ENCODE assay signal across 28 mouse cellular contexts in genomic region chr11:58132026-58132425, GRCm38 (mm10). TPM values are rescaled to one million over a fixed set of nuclear protein-coding genes. Genes with fewer than 3 reads are reported as not detected.
"Had no signal": no experiment of that assay in that cellular context is flagged by ENCODE, and none has a peak within 500 bp of the region (broad histone marks: within the 10 kb centered on the region; RNA-seq: fewer than 3 reads in every experiment).

No protein-coding gene starts in this region.

- H3K4me1 ChIP-seq: lung, embryonic 15.5 days; midbrain, embryonic 10.5 days; midbrain, embryonic 12.5 days; neural tube, embryonic 12.5 days had no signal

- H3K4me3 ChIP-seq: liver, embryonic 13.5 days; liver, embryonic 15.5 days; lung, embryonic 15.5 days; midbrain, embryonic 10.5 days; midbrain, embryonic 12.5 days; neural tube, embryonic 12.5 days had no signal

- H3K27me3 ChIP-seq: liver, embryonic 13.5 days; liver, embryonic 15.5 days; lung, embryonic 15.5 days; midbrain, embryonic 12.5 days; neural tube, embryonic 12.5 days had no signal

- H3K9ac ChIP-seq: liver, embryonic 13.5 days; liver, embryonic 15.5 days; liver, postnatal 0 days; lung, embryonic 15.5 days; midbrain, embryonic 12.5 days; neural tube, embryonic 12.5 days had no signal

- H3K27ac ChIP-seq: liver, embryonic 13.5 days; liver, embryonic 15.5 days; lung, embryonic 15.5 days; macrophage; midbrain, embryonic 10.5 days; midbrain, embryonic 12.5 days; neural tube, embryonic 12.5 days had no signal

- ATAC-seq: liver, postnatal 0 days; lung, postnatal 0 days; midbrain, embryonic 16.5 days had no signal

- H3K4me2 ChIP-seq: liver, embryonic 13.5 days; liver, embryonic 15.5 days; lung, embryonic 15.5 days; midbrain, embryonic 12.5 days; neural tube, embryonic 12.5 days had no signal

- DNase-seq: liver, embryonic 13.5 days; liver, postnatal 0 days; lung, adult 2 months; lung, postnatal 14 days; lung, postnatal 36 days; midbrain, embryonic 14.5 days; retina, postnatal 1 day; right cerebral cortex, adult 18-20 months; right cerebral cortex, postnatal 25 days; right cerebral cortex, postnatal 4 days; spleen, adult 18-20 months; thymus, adult 18-20 months; thymus, postnatal 36 days had no signal

- H3K9me3 ChIP-seq: liver, embryonic 13.5 days; liver, embryonic 15.5 days; lung, embryonic 15.5 days; midbrain, embryonic 10.5 days; midbrain, embryonic 12.5 days; neural tube, embryonic 12.5 days had no signal

RNA-seq across cellular contexts. Expression of gene Gm12248, which starts 39.1 kb away (rescaled TPM):
- total RNA-seq: megakaryocyte, adult 5-6 weeks; megakaryocyte-erythroid progenitor cell, adult 5-6 weeks; monocyte, adult 5-6 weeks; neutrophil, adult 5-6 weeks had no signal
- polyA plus RNA-seq: liver, embryonic 13.5 days; liver, embryonic 15.5 days; liver, postnatal 0 days; lung, embryonic 15.5 days; macrophage; midbrain, embryonic 10.5 days; midbrain, embryonic 12.5 days; midbrain, embryonic 14.5 days; neural tube, embryonic 12.5 days; neural tube, embryonic 14.5 days; stomach, embryonic 14.5 days; stomach, embryonic 16.5 days had no signal
